Mouse (Mus musculus) brain, embryonic 14.5 days (tissue): Measurements from ENCODE around the gene Rps19bp1.

ENCODE experiments used
- CTCF ChIP-seq: fragments of 200-500 bp; IDR thresholded peaks from 2 replicates; pipeline ENCODE4 v1.5.1; 2012; ENCODE audit warnings: inconsistent platforms, mild to moderate bottlenecking, moderate library complexity, borderline replicate concordance; ENCODE audit not compliant: insufficient read depth, insufficient read length; ENCODE audit errors: extremely low read depth
- POLR2A ChIP-seq: fragments of 200-500 bp; IDR thresholded peaks from 2 replicates; pipeline ENCODE4 v1.6.1; 2012; ENCODE audit warnings: mild to moderate bottlenecking, inconsistent platforms, borderline replicate concordance; ENCODE audit not compliant: poor library complexity, insufficient read depth, insufficient read length, severe bottlenecking; ENCODE audit errors: extremely low read depth

GRCm38 (mm10) chr15:80253530-80253929 lies 10.6 kb downstream of the Rps19bp1 start:
- TF ChIP-seq POLR2A (no peak), CTCF (no peak)
